Mouse (Mus musculus): ENCODE data around the gene Samd10.

The Samd10 gene

DNA sequence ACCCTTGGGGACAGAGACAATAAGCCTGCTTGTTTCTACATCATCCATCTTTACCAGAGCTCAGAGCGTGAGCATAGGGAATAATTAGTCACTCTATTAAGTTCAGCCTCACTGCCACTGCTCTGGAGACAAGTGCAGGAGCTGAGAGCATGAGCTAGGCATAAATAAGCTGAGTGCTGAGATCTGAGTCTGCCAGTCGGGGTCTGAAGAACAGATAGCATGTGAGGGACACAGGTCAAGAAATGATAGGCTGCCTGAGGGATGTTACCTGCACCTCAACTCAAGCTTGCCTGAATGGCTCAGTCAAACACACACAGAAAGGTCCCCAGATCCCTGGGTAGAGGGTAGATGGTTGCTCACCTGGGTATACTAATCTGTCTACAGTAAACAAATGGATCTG lies 21.9 kb downstream of the Samd10 start:
- DNase-seq (ENCODE audit: low read depth, low spot score): no peak

DNA sequence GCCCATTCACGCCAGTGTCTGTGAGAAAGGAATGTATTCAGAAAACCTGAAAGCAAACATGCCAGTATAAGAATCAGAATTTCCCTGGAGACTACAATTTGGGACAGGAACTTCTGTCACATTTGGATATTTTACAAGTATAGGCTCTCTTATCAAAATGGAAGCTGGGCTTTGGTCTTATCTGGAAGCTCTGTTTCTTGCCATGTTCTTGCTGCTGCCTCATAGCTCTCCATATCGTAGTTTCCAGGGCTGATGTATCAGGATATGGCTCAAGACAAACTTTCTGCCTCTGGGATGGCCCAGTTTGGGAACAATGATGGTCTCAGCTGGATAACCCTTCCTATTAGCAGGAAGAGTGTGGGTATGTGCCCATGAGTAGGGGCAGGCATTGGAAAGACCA lies 22.4 kb downstream of the Samd10 start:
- no peak for DNase-seq (ENCODE audit: low read depth, low spot score)

DNA sequence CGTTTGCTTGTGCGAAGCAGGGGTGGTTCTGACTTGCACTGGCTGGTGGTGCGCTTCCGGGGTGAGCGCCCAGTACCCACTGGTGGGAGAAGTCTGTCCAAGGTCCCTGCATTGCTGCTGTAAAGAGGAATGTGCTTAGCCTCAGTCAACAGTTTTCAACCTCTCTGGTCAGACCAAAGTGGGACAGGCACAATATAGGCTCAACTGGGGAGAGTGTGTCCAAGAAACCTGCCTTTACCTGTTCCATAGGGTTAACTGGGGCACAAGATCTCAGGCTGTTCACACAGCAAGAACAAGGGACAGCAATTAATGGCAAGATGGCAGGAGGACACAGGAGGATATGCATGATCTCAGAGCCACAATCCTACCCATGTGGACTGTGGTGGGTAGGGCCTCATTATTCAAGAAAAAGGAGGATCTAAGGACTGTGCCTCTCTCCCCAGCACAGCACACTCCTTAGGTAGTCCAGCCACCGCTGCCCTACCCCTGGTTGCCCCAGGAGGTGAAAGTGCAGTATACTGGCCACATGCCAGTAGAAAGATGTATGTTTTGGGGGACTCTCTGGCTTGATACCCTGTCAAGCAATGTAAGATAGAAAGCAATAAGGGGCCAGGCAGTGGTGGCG lies 24.0 kb downstream of the Samd10 start:
- DNase-seq (ENCODE audit: low read depth, low spot score): no peak

DNA sequence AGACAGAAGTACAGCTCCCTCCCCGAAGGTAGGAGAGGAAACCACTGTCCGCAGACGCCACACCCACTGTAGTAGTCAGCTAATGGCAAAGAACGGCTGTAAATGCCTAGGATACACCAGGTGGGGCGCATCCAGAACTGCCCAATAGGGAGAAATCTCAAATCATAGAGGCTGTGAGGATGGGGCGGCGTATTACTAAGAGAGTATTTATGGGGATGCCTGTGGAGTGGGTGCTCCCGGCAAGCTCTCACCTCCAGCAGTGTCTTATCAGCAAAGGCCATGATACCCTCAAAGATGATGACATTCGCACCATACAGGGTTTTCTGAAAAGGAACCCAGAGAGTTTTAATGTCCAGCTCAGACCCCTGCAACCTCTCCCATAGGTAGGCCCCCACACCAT lies 25.1 kb downstream of the Samd10 start:
- no peak for DNase-seq (ENCODE audit: low read depth, low spot score)

DNA sequence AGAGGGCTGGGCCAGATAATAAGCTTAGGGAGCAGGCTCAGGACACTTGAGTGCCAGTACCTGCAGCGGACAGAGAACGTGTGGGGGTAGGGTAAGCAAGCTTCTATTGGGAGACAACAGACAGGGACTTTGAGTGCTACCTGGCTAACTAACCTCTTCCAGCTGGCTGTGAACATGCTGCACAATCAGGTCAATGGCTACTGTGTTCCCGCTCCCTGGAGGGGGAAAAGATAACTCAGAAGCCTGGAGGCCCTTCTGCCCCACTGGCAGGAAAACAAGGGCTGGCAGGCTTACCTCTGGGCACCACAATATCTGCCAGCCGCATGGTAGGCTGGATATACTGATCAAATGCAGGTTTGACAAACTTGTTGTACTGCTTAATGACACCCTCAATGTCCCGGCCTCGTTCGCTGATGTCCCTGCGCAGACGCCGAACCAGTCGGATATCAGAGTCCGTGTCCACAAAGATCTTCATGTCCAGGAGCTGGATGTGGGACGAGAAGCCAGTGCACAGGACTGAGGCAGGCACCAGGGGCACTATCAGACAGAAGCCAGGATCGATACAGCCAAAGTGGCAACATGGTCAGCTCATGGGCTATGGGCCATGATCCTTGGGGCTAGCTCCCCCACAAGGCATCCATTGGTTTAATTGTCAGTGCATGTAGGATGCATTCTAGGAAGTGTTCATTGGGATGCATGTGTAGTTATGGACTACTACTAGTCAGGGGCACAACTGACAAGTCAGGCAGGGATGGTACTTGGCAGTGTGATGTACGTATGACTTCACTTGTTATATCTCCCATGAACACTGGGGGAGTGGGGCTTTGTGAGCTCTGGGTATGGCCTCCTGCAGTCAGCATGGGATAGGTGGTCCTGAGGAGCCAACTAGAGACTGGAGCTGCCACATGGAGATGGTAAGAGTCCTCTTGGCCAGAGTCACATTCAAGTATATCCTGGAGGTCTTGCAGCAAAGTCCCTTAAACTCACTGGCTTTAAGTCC lies 25.8 kb downstream of the Samd10 start:
- DNase-seq (ENCODE audit: low read depth, low spot score): no peak

DNA sequence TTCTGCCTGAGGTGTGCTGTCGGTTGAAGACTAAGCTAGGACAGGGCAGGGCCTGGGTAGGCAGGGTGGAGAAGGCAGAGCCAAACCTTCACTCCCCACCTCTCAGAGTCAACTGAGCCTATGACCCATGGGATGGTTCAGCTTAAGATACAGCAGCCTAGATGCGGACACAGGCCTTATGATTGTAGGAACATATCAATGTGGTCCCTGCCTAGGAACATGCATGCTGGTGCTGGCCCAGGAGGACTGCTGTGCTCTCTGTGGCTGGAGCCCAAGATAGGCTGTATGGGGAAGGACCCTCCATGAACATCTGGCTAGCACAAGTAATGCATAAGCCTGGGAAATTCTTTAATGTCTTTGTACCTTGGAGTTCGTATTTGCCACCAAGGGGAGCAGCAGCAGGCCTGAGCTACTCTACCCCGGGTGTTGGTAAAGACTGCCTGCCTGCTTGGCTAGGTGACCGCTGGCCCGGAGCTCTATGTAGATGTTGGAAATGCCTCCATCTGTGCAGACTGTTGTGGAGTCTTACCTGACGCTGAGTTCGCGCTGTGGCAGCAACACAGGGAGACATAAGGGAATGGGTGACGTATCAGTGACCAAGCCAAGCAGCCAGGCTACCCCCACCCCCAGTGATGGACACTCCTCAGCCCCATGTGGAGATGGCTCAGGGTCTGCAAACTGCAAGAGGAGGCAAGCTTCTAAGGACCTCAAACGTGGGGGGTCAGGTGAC lies 26.9 kb downstream of the Samd10 start:
- DNase-seq (ENCODE audit: low read depth, low spot score): no peak

GRCm38 (mm10) chr2:181570921-181571595 lies 28.0 kb downstream of the Samd10 start:
- no peak for DNase-seq (ENCODE audit: low read depth, low spot score)

GRCm38 (mm10) chr2:181570375-181570774 lies 28.6 kb downstream of the Samd10 start:
- DNase-seq (ENCODE audit: low read depth, low spot score): no peak

- no peak for DNase-seq (ENCODE audit: low read depth, low spot score)
Measured at GRCm38 (mm10) chr2:181569856-181570255, 29.2 kb downstream of the Samd10 start.

- peak; percentile 37 for DNase-seq (ENCODE audit: low read depth, low spot score)
Measured at GRCm38 (mm10) chr2:181568272-181569008, 30.6 kb downstream of the Samd10 start.

GRCm38 (mm10) chr2:181567338-181567737 lies 31.7 kb downstream of the Samd10 start:
- DNase-seq (ENCODE audit: low read depth, low spot score): no peak

GRCm38 (mm10) chr2:181553772-181554171 lies 45.2 kb downstream of the Samd10 start:
- DNase-seq (ENCODE audit: low read depth, low spot score): no peak

GRCm38 (mm10) chr2:181550233-181550632 lies 48.8 kb downstream of the Samd10 start:
- DNase-seq (ENCODE audit: low read depth, low spot score): no peak

DNA sequence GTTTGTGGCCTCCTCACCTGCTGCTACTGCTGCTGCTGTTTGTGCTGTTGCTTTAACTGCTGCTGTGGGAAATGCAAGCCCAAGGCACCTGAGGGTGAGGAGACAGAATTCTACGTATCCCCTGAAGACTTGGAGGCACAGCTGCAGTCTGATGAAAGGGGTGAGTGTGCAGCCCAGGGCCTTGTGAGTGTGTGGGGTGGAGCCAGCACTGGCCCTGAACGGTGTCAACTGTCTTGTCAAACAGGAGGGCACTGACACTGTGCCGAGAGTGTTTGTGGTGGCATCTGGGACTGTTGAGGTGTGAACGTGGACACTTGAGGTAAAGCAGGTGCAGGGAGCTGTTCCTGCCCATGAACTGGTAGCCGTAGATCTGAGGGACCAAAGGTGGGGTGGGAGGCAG lies 50.3 kb downstream of the Samd10 start:
- DNase-seq (ENCODE audit: low read depth, low spot score): no peak

- DNase-seq (ENCODE audit: low read depth, low spot score): no peak
Measured at GRCm38 (mm10) chr2:181548227-181548626, 50.8 kb downstream of the Samd10 start.

DNA sequence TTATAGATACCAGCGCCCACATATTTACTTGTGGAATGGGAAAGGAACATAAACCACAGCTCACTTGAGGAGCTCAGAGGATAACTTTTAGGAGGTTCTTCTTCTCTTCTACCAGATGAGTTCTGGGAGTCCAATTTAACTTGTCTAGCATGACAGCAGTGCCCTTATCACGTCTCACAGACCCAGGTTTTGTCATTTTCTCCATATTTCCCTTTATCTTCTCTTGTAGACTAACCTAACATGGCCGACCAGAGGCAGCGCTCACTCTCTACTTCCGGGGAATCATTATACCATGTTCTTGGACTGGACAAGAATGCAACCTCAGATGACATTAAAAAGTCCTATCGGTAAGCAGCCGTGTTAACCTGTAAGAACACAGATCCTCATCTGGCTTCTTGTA lies 52.9 kb downstream of the Samd10 start:
- no peak for DNase-seq (ENCODE audit: low read depth, low spot score)

All from embryo, embryonic 11.5 days (tissue).